Mouse (Mus musculus) heart, postnatal 25 days (tissue): ENCODE measurements around the gene Gna14. TPM values are rescaled to one million over a fixed set of nuclear protein-coding genes. Genes with fewer than 3 reads are reported as not detected.

Source experiments
- DNase-seq: peaks from one replicate; pipeline ENCODE4 v3.0.0; 2022; ENCODE audit warnings: low spot score
- intact Hi-C: fragments of 180-260 bp; cut with DNase I; formaldehyde crosslinking; loops from one replicate; pipeline ENCODE4 v1.15.1; 2025
- total RNA-seq, 2 experiments: library from RNA; stranded (reverse); gene quantifications; 2 replicates each; pipeline ENCODE4 v1.2.3; 2021

Gene Gna14
- under 1 TPM; 0.11 to 0.47 TPM for total RNA-seq

DNA sequence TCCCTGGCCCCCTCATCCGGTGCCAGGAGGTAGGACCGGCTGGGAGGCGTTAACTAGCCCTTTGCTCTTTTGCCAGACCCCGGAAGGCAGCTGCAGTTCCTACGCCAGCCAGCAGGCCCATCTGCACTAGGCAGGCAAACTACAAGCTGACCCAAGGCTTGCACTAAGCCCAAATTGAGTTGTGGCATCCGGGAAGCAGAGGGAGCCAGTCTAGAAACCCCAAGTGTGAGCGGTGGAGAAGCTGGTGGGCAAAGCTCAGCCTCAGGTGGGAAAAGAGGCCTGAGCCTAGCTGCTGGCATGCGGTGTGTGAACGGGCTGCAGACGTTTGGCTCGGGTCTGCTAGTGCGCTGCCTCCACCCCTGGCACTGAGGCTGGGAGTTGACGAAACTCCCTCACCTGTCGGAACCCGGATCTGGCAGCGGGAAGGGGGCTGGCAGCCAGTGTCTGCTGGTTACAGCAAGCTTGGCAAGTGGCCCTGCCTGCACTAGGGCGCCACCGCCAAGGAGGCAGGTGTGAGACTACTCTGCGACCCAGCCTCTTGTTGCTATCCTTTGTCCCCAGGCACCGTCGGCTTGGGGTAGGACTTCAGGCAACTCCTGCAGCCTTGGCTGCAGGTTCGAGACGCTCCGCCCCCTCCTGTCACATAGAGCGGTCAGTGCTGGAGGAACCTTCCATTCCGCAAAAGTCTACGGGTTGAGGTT, at the start of gene Gna14:
TSS of gene Gna14 (plus strand) at position 232 of the 701 bp plus-strand sequence.
- DNase-seq: peak; percentile 31
- intact Hi-C loops: loop anchor here (2.0 to 5.0 kb wide), 3 partner anchors 71 to 163 kb away; no protein-coding TSS in a partner anchor

DNA sequence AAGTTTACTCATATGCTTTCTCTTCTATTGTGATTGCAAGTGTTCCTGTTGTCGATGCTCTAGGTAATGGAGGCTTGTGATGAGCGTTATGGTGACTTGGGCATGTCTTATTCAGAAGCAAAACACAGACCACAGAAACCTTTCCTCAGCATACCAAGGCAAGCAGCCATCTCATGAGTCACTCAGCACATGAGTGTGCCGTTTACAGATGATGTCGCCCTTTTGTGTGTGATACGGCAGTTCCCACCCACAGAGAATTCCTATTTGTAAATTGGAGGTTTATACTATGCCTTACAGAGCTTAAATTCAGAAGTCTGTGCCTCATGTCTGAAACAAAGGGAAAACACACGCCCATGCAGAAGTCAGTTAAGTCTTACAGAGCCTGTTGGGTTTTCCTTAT, 49.0 kb upstream of the Gna14 start:
- intact Hi-C loops: no loop called here
- no peak for DNase-seq

DNA sequence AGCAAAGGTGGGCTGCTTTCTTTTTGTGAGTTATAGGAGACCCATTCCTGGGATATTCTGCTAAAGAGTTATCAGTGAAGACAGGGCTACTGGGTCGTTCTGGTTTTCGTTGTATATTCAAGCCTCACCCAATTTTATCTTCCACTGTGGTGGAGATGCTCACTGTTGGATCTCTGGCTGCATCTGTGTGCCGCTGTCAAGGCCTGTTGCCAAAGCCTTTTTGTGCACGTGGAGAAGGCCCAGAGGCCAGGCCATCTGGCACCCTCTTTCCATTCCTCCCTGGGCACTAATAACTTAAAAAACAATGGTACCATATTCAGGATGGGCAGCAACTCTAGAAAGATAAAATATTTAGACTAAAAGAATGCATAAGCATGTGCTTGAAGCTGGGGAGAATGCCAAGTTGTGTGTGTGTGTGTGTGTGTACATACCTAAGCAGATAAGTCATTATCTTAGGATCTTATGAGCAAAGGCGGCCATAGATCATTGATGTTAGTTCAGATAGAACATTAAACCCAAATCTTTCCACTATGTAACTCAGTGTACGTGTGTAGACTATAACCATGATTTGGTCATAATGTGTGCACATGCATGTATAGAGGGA, 45.3 kb upstream of the Gna14 start:
- DNase-seq: no peak
- intact Hi-C loops: no loop called here

DNA sequence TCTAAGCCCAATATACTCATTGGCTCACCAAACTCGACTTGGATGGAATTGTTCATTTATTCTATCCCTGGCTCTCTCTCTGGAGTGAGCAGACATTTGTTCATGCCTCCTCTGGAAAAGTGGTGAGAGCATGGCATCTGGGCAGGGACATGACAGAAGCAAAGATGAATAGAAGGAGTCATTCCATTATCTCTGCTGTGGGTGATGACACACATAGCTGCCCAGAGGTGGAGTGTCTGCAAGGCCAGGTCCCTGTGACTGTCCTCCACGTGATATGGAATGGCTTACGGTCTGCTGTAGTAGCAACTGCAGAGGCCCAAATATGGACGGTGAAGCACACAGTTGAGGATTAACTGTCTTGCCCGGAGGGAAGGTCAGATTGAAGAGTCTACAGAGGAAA, 41.2 kb upstream of the Gna14 start:
- intact Hi-C loops: no loop called here
- DNase-seq: no peak

DNA sequence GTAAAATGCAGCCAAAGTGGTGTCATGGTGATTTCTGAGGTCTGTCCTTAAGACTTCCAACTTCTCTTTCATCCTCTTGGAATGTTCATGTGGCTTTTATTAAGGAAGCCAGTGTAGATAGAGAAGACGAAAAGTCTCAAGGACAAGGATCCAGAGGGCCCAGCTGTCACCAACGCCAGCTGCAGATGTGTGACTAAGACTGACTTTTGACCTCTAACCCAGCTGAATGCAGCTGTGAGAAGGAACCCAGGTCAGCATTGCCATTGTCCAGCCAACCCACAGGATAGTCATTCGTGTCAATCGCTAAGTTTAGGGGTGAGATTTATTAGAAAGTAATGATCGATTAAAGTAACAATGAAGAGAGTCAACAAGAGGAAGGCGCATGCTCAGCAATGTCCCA, 32.5 kb upstream of the Gna14 start:
- no peak for DNase-seq
- intact Hi-C loops: no loop called here

DNA sequence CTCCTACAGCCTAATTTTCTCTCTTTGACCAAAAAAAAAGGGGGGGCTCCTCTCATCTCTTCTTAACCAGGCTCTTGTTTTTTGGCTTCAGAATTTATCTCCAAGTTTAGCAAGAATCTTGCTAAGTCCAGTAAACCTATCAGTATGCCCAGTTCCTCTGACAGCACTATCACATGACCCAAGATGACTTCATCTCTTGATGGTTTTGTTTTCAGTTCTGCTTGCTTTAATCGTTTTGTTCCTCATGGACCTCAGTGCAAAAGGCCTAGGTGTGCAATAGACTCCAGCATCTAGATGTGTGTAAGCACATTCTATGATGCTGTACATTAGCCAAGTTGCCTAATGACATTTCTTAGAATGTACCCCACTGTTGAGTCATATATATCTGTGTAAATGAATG, 27.8 kb upstream of the Gna14 start:
- no peak for DNase-seq
- intact Hi-C loops: no loop called here

DNA sequence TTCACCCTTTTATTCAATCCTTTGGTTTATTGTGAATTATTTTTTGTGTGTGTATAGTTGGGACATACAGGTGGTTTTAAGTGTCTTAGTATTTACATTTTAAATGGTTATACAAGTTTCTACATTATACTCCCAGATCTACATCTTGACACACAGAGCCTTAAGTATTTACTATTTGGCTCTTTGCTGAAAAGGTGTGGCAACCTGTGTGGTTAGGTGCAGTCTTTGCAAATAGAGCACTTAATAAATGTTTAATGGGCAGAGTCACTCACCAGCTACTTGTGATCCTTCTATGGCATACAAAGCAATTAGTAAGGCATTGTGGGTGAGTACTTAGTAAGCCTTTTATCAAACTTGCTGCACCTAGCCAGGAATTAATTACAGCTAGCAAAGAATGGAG, 24.3 kb upstream of the Gna14 start:
- intact Hi-C loops: no loop called here
- DNase-seq: no peak

DNA sequence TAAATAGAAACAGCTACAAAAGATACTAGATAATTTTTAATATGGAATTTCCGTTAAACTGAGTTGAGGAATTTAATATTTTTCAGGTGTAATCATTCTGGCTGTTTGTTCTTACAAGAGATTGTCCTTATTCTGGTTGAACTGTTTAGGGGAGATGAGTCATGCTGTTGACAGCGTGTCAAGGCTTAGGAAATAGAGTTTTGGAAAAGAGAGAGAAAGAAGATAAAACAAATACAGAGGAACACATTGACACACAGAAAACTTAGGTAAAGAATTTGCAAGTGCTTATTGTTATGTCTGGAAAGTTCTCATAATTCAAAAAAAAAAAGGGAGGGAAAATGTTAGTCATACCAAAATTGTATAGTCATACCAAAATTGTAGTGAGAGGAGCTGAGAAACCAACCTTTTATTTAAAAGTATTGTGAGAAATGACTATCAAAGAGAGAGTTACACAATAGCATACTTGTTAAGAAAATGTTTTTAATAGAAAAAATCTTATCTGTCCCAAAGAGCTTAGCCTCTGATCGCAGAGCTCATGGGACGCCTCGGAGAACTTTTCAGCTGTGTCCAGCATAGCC, 17.4 kb upstream of the Gna14 start:
- intact Hi-C loops: no loop called here
- DNase-seq: no peak

DNA sequence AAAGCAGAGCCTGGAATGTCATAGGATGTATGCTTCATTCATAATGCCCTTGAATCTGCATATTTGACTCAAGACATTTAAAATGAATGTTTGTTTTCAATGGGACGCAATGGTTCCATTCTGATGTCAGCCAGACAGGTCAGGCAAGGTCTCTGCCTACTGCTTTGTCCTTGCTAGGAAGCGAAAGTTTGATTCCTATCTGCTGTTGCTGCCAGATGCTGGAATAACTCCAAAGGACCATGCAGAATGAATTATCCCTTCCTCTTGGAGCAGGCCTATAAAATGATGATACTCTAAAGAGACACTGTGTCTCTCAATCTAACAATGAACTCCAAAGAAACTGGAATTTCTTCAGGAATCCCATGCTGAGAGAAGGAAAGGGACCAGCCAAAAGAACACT, 10.0 kb upstream of the Gna14 start:
- no peak for DNase-seq
- intact Hi-C loops: no loop called here

DNA sequence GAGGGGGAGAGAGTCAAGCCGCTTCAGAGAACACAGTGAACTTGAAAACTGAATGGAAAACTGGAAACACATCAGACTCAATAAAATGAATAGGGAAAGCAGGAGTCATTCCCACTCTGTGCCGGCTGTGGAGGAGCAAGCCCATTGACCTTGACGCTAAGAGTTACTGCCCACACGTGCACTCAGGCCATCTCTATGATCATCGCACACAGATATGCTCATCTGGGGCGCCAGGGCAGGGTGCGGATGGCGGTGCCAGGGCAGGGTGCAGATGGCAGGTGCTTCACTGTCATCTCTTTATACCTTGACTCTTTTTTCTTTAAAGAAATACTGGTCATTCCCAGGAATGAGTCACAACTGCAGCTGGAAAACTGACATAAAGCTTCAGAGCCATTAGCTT, 4.2 kb upstream of the Gna14 start:
- intact Hi-C loops: no loop called here

DNA sequence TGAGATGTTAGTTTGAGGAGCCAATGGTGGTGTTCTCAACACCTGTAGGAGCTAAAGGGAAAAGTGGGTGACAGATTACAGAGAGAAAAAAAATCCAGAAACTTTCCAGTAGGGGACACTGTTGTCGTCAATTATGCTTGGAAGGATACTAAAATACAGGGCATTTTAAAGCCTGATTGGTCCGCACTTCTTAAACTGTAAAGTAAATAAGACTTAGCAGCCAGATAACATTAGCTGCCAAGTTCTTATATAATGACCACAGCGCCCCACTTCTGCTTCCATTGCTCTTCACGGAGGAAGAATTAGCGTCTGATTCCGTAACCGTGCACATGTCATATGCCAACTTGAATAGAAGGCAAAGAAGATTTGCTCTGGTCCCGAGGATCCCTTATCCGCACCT, 683 bp upstream of the Gna14 start:
- intact Hi-C loops: loop anchor here (2.0 to 5.0 kb wide), 3 partner anchors 70 to 164 kb away; no protein-coding TSS in a partner anchor
- no peak for DNase-seq

More for the DNA sequence above, 4.2 kb upstream of the Gna14 start:
- no peak for DNase-seq

DNA sequence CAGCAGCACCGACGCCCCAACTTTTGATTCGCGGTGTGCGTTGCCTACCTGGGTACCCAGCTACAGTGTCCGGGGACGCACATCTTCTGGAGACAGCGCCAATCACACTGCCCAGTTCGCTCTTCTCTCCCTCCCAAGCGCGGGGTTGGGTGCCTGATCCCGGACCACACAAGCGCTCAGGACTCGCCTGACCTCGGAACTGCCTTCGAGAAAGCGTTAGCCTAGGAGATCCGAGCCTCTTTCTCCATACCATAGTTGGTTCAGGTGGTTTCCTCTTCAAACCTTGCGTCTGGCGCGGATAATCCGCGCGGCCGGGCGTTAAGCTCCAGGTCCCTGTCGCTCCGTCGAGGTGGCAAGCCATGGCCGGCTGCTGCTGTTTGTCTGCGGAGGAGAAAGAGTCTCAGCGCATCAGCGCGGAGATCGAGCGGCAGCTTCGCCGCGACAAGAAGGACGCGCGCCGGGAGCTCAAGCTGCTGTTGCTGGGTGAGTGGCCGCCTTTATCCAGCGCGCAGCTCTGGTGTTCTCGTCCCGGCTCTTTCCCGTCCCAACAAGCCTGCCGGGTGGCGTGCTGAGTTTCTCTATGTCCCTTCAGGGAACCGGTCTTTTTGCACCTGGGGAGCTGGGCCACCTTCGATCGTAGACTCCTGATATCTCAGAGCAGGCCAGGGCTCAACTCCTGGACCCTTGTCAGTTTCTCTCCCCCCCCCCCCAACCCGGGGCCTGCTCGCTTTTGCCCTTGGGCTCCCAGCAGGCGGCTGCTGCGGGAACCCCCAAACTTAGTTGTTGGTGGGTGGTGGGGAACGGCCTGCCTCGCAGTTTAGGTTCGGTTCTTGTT, 990 bp downstream of the Gna14 start:
- no peak for DNase-seq
- intact Hi-C loops: loop anchor here (5.0 kb wide), 1 partner anchor 91 kb away; no protein-coding TSS in a partner anchor

DNA sequence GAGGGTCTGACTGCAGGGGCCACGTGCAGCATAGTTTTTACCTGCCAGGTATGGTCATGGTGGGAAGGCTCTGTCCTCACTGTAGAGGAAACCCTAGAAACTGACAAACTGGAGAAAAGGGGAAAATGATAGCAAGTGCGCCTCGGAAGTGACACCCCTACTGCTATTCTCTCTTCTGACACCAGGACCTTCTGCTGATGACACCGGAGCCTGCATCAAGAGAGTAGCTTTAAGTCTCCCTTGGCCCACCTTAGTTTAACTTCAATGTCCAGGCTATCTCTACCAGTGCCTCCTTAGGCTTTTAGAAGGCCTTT, 1.6 kb downstream of the Gna14 start:
- intact Hi-C loops: loop anchor here (5.0 kb wide), 1 partner anchor 90 kb away; no protein-coding TSS in a partner anchor
- DNase-seq: no peak

DNA sequence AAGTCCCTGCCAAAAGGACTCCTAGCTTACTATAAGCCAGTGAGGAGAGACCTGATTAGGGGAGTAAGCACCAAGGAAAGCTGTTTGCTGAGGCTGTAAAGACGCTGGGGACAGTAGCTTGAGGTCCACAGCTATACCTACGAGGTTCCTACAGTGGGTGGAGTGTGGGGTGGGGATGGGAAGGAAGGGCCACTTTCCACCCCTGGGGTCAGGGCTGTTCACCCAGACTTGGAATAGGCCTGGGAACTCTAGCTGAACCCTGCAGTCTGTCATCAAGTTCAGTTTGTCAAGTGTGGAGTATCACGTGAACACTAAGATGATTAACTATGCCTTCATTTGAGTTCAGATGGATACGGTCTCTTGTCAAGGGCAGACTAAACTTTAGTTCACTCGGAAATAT, 2.3 kb downstream of the Gna14 start:
- no peak for DNase-seq
- intact Hi-C loops: loop anchor here (5.0 kb wide), 1 partner anchor 89 kb away; no protein-coding TSS in a partner anchor

DNA sequence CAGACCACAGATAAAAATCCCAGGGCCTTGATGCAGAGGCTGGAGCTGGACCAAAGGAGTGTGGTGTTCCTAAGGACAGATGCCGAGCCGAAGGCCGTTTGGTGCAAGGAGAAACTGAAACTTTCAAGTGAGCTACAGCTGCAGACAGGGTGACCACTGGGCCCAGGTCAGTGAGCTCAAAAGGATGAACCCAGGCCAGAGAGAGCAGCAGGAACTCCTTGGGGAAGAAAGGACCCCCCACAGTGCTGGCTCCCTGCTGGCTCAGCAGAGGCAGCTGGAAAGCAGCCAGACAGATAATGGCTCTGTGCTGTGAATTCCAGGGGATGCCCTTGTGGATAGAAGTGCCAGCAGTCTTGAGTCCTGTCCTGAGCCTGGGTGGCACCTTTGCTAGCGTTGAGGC, 3.7 kb downstream of the Gna14 start:
- intact Hi-C loops: loop anchor here (5.0 kb wide), 1 partner anchor 88 kb away; no protein-coding TSS in a partner anchor
- DNase-seq: no peak

DNA sequence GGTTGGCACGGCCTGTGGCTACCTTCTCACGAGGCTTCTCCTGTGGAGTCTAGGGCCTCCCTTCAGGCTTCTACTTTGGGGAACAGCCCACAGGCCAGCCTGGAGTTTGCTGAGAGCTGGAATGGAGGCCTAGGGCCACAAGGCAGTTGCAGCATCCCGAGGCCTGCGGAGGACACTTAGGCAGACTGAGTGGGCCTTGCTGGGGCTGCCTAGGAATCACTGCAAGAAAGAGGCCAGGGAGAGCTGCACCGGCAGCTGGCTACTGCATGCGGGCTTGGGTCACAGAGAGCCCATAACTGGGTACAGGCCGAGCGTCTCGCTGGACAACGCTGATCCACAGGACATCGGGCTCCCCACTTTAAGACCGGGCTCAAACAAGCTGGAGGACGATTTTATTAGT, 4.3 kb downstream of the Gna14 start:
- intact Hi-C loops: loop anchor here (5.0 kb wide), 1 partner anchor 87 kb away; no protein-coding TSS in a partner anchor
- DNase-seq: no peak

DNA sequence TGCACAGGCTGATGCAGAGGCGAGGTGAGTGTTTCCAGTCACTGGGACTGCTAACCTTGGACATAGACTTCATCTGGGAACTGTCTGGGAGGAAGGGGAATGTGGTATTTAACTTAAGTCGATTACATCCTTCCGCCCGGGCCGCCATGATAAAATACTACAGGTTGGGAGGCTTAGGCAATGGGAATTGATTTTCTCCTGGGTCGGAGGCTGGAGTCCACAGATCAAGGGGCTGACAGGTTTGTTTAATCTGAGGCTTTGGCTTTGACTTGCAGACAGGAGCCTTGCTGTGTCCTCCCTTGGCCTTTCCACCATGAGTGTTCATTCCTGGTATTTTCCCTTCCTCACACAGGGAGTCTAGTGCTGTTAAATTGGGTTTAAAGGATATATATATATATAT, 5.8 kb downstream of the Gna14 start:
- DNase-seq: no peak
- intact Hi-C loops: no loop called here

DNA sequence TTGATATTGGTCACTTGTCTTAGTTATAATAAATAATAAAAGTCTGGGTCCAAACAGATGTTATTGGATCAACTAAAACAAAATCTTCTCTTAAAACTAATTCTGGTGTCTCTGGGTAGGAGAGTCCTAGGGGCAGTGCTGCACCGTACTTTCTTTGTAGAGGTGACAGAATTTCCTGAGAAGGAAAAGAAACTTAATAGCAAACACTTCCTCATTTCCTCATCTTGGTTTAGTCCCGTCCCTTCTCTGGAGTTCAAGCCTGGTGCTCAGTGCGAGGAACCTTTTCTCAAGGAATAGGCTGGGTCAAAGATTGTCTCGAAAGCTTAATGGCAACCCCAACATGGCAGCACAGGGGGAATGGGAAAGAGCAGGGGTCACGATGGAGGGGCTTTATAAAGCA, 7.8 kb downstream of the Gna14 start:
- intact Hi-C loops: no loop called here
- DNase-seq: no peak

DNA sequence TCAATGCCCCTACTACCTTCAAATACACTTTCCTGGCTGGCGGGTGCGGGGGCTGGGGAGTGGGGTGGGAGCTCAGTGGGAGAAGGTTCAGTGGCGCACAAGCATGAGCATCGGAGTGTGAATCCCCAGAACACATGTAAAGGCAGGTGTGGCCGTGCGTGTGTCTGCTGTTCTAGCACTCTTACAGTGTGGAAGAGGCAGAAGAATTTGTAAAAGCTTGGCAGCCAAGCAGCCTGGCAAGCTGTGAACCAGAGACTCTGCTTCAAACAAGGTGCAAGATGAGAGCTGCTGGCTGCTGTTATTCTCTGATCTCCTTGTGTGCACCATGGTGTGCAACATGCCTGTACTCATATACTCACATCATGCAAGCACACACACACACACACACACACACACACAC, 11.1 kb downstream of the Gna14 start:
- no peak for DNase-seq
- intact Hi-C loops: no loop called here

DNA sequence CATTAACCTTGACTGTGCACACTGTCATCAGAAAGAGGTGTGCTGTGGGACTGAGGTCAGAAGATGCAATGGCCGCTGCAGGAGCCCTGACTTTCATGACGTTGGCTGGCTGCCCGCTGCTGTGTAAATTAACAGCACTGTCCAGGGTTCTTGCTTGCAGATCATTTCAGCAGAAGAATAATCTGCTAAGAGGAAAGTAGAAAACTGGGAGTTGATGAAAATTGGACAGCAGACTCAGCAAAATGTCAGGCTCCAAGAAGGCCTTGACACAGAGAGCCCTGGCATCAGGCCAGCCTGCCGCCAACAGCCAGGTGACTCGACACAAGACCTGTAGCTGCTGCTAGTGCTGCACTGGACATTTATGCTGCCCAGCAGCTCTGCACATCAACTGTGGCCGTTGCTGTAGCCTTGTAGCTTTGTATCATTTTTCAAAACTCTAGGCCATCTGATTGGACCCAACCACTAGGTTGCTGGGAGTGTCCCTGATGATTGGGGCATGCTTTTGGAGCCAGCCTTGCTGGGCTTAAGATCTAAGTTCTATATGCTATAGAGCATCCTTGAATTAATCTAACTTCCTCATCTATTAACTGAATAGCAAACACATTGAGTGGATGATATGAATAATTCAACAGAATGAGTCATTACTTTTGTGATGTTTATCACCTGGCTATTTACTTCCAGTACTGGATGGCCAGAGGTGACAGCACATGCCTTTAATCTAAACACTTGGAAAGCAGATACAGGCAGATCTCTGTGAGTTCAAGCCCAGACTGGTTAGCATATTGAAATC, 12.5 kb downstream of the Gna14 start:
- intact Hi-C loops: no loop called here
- no peak for DNase-seq
